Mouse (Mus musculus) heart, adult 2 months (tissue): ENCODE measurements around the gene Tcf25.

ENCODE experiments used
- CTCF ChIP-seq: fragments of 200-600 bp; IDR thresholded peaks from 2 replicates; pipeline ENCODE4 v1.8.1; 2022; ENCODE audit warnings: antibody characterized with exemption, mild to moderate bottlenecking, moderate library complexity
- EP300 ChIP-seq: fragments of 200-500 bp; IDR thresholded peaks from 2 replicates; pipeline ENCODE4 v1.6.1; 2011; ENCODE audit warnings: low read depth, low read length, control low read depth; ENCODE audit not compliant: insufficient read depth
- POLR2A ChIP-seq: fragments of 200-500 bp; IDR thresholded peaks from 2 replicates; pipeline ENCODE4 v1.6.1; 2011; ENCODE audit warnings: mild to moderate bottlenecking, low read depth, low read length, control low read depth; ENCODE audit not compliant: insufficient read depth

- TF ChIP-seq CTCF = no peak
- no peak for TF ChIP-seq POLR2A
- no peak for TF ChIP-seq EP300
Measured at GRCm38 (mm10) chr8:123398308-123398707, 24.8 kb downstream of the Tcf25 start.
